Mouse (Mus musculus): ENCODE results near the gene Supt3.

- TF ChIP-seq CTCF (conservative IDR thresholded peaks at IDR 0.05; ENCODE audit: insufficient read depth, insufficient read length, low read depth, low read length) (no peak), POLR2A (IDR thresholded peaks at IDR 0.05; ENCODE audit: low read depth, low read length) (no peak)
Observed at GRCm38 (mm10) chr17:44737275-44738120, 39.5 kb upstream of the Supt3 start.

Measured in kidney, adult 2 months (tissue).